Mouse (Mus musculus): Measurements from ENCODE around the gene Dcst1. TPM values are rescaled to one million over a fixed set of nuclear protein-coding genes. Genes with fewer than 3 reads are reported as not detected.

The Dcst1 gene
- total and polyA plus RNA-seq, 2 experiments from 2014 or later = 0.29 to 0.50 TPM

GRCm38 (mm10) chr3:89318316-89318715 is 46.7 kb downstream of the Dcst1 start:
- H3K4me3 ChIP-seq (ENCODE audit: low read depth, low read length) = no peak overlapping the region
- H3K9me3 ChIP-seq (replicated peaks; ENCODE audit: control insufficient read depth, low read length) = no peaks in the 10 kb centered on the region
- no peak for ATAC-seq (ENCODE audit: insufficient read depth, low read depth)
- H3K27me3 ChIP-seq (ENCODE audit: control insufficient read depth, insufficient read depth, low read length) = peaks cover 72% of the 10 kb centered on the region
- no peak overlapping the region for H3K9ac ChIP-seq (replicated peaks; ENCODE audit: low read depth, low read length)
- no peak for DNase-seq (ENCODE audit: low spot score)
- H3K36me3 ChIP-seq (replicated peaks; ENCODE audit: control insufficient read depth, insufficient read depth, low read length) = no peaks in the 10 kb centered on the region
- peaks cover 50% of the 10 kb centered on the region for H3K4me1 ChIP-seq (ENCODE audit: control insufficient read depth, insufficient read depth)
- TF ChIP-seq CTCF (IDR thresholded peaks at IDR 0.05; ENCODE audit: low read depth) (no peak), EP300 (IDR thresholded peaks at IDR 0.05; ENCODE audit: low read depth) (no peak)
- 81% methylated on average over 8 of the region's 8 CpGs for WGBS
- H3K27ac ChIP-seq (ENCODE audit: low read depth) = no peak overlapping the region
- H3K4me2 ChIP-seq (ENCODE audit: low read depth, low read length) = no peak overlapping the region

GRCm38 (mm10) chr3:89317246-89317645 is 47.8 kb downstream of the Dcst1 start:
- WGBS = 65% methylated on average over 6 of the region's 6 CpGs
- Histone ChIP-seq H3K9me3 (replicated peaks; ENCODE audit: control insufficient read depth, low read length) (no peaks in the 10 kb centered on the region), H3K9ac (replicated peaks; ENCODE audit: low read depth, low read length) (no peak overlapping the region), H3K27me3 (ENCODE audit: control insufficient read depth, insufficient read depth, low read length) (peaks cover 62% of the 10 kb centered on the region), H3K4me1 (ENCODE audit: control insufficient read depth, insufficient read depth) (peaks cover 44% of the 10 kb centered on the region), H3K4me2 (ENCODE audit: low read depth, low read length) (no peak overlapping the region), H3K4me3 (ENCODE audit: low read depth, low read length) (no peak overlapping the region), H3K36me3 (replicated peaks; ENCODE audit: control insufficient read depth, insufficient read depth, low read length) (no peaks in the 10 kb centered on the region), H3K27ac (ENCODE audit: low read depth) (no peak overlapping the region)
- DNase-seq (ENCODE audit: low spot score) (no peak), ATAC-seq (ENCODE audit: insufficient read depth, low read depth) (no peak)
- no peak for TF ChIP-seq CTCF (IDR thresholded peaks at IDR 0.05; ENCODE audit: low read depth)
- TF ChIP-seq EP300 (IDR thresholded peaks at IDR 0.05; ENCODE audit: low read depth) = no peak

- H3K9ac ChIP-seq (replicated peaks; ENCODE audit: low read depth, low read length) = no peak overlapping the region
Observed at GRCm38 (mm10) chr3:89316833-89317232, 48.2 kb downstream of the Dcst1 start.

GRCm38 (mm10) chr3:89315930-89316831 is 48.9 kb downstream of the Dcst1 start:
- Histone ChIP-seq H3K27ac (ENCODE audit: low read depth) (no peak overlapping the region), H3K27me3 (ENCODE audit: control insufficient read depth, insufficient read depth, low read length) (peaks cover 51% of the 10 kb centered on the region), H3K4me3 (ENCODE audit: low read depth, low read length) (0 out of 2 replicates have a peak overlapping the region, but pooled peaks have one; percentile 26), H3K4me2 (ENCODE audit: low read depth, low read length) (peak overlapping the region; percentile 63), H3K9me3 (replicated peaks; ENCODE audit: control insufficient read depth, low read length) (no peaks in the 10 kb centered on the region), H3K36me3 (replicated peaks; ENCODE audit: control insufficient read depth, insufficient read depth, low read length) (no peaks in the 10 kb centered on the region), H3K4me1 (ENCODE audit: control insufficient read depth, insufficient read depth) (peaks cover 37% of the 10 kb centered on the region), H3K9ac (replicated peaks; ENCODE audit: low read depth, low read length) (no peak overlapping the region)
- TF ChIP-seq EP300 (IDR thresholded peaks at IDR 0.05; ENCODE audit: low read depth) (no peak), CTCF (IDR thresholded peaks at IDR 0.05; ENCODE audit: low read depth) (no peak)
- DNase-seq (ENCODE audit: low spot score) = no peak
- 22% methylated on average over 40 of the region's 40 CpGs for WGBS
- 0 out of 2 replicates have a peak, but pooled peaks have one; percentile 4 for ATAC-seq (ENCODE audit: insufficient read depth, low read depth)

More at GRCm38 (mm10) chr3:89316833-89317232, 48.2 kb downstream of the Dcst1 start:
- peaks cover 43% of the 10 kb centered on the region for H3K4me1 ChIP-seq (ENCODE audit: control insufficient read depth, insufficient read depth)
- peak overlapping the region; percentile 63 for H3K4me2 ChIP-seq (ENCODE audit: low read depth, low read length)
- H3K27me3 ChIP-seq (ENCODE audit: control insufficient read depth, insufficient read depth, low read length) = peaks cover 58% of the 10 kb centered on the region
- 3% methylated on average over 4 of the region's 4 CpGs for WGBS
- DNase-seq (ENCODE audit: low spot score) (peak; percentile 77), ATAC-seq (ENCODE audit: insufficient read depth, low read depth) (peak; percentile 45; the same call in 1 of the 2 replicates)
- no peaks in the 10 kb centered on the region for H3K9me3 ChIP-seq (replicated peaks; ENCODE audit: control insufficient read depth, low read length)
- H3K27ac ChIP-seq (ENCODE audit: low read depth) = no peak overlapping the region
- no peak overlapping the region for H3K4me3 ChIP-seq (ENCODE audit: low read depth, low read length)
- no peaks in the 10 kb centered on the region for H3K36me3 ChIP-seq (replicated peaks; ENCODE audit: control insufficient read depth, insufficient read depth, low read length)
- TF ChIP-seq EP300 (IDR thresholded peaks at IDR 0.05; ENCODE audit: low read depth) = no peak
- TF ChIP-seq CTCF (IDR thresholded peaks at IDR 0.05; ENCODE audit: low read depth) = peak; percentile 98

- TF ChIP-seq CTCF (IDR thresholded peaks at IDR 0.05; ENCODE audit: low read depth) (peak; percentile 74), EP300 (IDR thresholded peaks at IDR 0.05; ENCODE audit: low read depth) (no peak)
- Histone ChIP-seq H3K4me3 (ENCODE audit: low read depth, low read length) (peak overlapping the region; percentile 26; the same call in 1 of the 2 replicates), H3K27me3 (ENCODE audit: control insufficient read depth, insufficient read depth, low read length) (peaks cover 43% of the 10 kb centered on the region), H3K4me2 (ENCODE audit: low read depth, low read length) (peak overlapping the region; percentile 63), H3K27ac (ENCODE audit: low read depth) (no peak overlapping the region), H3K4me1 (ENCODE audit: control insufficient read depth, insufficient read depth) (peaks cover 29% of the 10 kb centered on the region), H3K9me3 (replicated peaks; ENCODE audit: control insufficient read depth, low read length) (no peaks in the 10 kb centered on the region), H3K36me3 (replicated peaks; ENCODE audit: control insufficient read depth, insufficient read depth, low read length) (no peaks in the 10 kb centered on the region), H3K9ac (replicated peaks; ENCODE audit: low read depth, low read length) (no peak overlapping the region)
- DNase-seq (ENCODE audit: low spot score) = no peak
- peak; percentile 39; the same call in 1 of the 2 replicates for ATAC-seq (ENCODE audit: insufficient read depth, low read depth)
- 8% methylated on average over 23 of the region's 26 CpGs for WGBS
Observed at GRCm38 (mm10) chr3:89315195-89315929, 49.7 kb downstream of the Dcst1 start.

All from heart, postnatal 0 days (tissue).